Mouse (Mus musculus): ENCODE data around the gene Il5ra.

Il5ra gene

DNA sequence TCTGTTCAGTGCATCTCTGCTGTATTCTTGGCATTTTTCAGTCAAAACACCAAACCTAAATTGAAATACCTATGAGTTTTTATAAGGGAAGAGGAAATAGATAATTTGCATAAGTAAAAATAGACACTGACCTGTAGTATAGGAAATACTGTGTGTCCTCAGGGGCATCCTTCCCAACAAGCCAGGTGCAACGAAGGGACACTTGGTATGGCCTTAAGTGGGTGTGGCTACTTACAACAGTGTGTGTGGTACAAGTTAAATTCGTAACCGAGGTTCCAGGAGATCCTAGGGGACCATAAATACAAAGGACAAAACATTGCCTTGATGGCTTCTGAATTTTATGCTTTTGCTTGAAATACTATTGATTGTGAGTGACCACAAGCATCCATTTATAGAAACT lies 10.6 kb downstream of the Il5ra start:
- DNase-seq, result no peak

DNA sequence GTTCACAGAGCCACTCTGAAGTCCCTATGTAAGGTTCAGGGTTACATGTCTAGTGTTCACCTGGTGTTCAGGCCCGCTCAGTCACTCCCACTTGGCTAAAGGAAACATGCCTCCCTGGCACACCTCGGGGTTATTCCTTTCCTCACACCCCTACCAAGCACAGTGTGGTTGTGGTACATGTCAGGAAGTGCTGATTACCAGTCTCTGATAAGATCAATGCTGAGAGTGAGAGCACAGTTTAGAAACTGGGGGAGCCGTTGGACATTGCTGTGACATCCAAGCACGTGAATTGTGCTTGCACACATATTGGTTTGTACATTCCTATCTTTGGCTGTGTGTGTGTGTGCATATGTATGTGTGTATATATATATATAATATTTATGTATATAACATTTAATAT lies 16.3 kb downstream of the Il5ra start:
- DNase-seq, result no peak

DNA sequence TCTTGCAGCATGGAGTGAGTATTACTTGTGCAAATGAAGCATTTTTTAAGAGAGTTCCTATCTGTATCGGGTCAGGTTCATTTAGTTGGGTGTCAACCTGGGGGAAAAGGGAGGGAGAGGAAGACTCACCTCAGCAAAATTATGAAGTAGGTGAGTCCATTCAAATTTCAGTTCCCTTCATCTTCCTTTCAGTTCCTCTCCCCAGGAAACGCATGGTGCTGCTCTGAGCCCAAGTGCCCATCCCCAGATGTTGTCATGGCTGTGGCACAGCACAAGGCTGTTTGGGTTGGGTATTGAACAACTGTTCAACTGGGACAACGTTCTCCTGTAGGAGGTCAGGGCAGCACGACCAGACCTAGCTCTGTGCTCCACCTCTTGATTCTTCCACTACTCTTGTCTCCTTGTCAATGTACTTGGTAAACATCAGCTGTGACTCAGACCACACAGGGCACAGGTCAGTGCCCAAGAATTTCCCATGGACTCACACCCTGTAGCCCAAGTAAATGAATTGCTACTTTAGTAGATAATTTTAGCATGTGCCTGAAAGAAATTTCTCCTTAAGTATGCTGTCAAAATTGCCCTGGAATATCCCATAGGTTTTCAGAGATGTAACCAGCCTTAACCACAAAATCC lies 19.0 kb downstream of the Il5ra start:
- DNase-seq, result no peak

DNA sequence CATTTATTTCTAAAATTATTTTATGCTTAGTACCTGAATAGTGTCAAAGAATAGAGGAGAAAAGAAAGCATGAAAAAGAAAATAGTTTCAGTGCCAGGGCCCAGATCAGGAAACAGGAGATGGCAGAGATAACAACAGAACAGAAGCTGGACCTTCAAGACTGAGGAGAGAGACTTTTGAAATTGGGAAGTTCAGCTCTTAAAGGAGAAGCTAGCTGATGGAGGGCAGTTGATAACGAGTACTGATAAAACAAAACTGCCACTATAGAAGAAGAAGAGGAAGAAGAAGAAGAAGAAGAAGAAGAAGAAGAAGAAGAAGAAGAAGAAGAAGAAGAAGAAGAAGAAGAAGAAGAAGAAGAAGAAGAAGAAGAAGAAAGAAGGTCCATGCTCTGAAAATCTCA lies 21.1 kb downstream of the Il5ra start:
- DNase-seq, result no peak

DNA sequence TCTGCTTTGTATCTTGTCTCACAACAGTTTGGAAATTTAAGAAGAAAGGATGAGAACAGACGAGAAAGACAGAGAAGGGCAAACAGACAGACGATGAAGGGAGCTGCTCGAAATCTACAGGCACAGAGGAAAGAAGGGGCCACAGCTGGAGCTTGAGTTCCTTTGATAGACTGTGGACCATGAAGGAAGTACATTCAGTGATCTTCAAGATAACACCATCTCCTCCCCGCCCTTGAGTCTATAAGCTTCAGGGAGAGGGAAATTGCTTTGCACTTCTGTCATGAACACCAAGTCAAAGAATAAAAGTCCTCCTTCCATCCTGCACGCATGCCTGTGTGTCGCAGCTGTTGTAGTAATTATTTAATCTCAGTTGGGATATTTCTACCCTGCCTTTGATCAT lies 22.8 kb downstream of the Il5ra start:
- DNase-seq, result no peak

DNA sequence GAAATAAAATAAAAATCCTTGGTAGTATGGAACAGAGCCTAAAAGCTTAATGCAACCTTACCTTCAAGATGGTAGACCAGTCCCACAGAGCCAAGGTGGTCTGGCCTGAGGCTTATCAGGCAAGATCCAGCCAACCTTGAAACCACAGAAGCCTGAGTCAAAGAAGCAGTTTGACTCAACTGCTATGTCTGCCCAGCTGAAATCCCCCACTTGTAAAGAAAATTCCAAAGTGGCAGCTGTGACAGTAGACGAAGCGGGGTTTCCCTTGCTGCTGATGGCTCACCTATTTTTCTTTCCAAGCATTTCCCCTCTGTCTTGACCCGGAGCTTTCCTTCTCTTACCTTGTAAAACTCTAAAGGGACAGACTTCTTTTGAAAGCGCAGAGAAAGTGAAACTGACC lies 23.2 kb downstream of the Il5ra start:
- DNase-seq, result no peak

DNA sequence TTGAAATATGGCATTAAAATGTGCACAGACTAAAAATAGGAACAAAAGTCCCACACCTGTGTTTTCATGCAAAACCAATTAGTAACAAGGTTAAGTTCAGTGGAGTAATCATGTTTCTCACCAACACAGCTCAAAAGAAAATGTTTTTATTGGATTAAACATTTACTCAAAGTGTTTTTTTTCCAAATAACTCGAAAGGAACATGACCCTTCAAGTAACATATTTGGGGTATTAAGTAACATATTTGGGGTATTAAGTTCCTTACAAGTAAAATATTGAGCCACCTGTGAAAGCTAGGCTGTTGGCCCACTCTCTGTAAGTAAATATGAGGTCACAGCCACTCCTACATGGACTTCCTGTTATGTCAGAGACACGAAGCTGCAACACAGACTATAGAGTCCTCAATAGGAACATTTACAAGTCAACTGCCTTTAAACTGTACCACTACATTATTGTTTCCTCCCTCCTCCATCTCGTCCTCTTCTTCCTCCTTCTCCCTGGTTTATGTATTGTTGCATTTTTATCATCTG lies 43.3 kb downstream of the Il5ra start:
- no peak for DNase-seq

DNA sequence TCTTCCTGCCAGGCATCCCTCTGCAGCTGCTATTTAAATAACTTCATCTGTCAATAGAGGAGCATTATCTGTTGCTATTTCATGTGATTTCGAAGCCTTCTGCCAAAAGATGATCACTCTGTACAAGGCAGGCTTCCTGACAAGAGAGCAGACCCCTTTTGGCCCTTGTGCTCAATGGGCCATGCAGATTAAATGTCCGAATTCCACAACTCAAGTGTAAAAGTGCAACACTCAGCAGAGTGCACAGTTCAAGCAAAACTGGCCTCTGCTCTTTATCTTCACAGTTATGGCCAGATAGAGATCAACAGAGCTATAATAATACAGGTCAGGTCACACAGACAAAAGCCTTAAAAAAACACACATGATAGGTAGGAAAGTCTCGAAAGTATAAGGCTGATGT lies 46.9 kb downstream of the Il5ra start:
- DNase-seq, result no peak

DNA sequence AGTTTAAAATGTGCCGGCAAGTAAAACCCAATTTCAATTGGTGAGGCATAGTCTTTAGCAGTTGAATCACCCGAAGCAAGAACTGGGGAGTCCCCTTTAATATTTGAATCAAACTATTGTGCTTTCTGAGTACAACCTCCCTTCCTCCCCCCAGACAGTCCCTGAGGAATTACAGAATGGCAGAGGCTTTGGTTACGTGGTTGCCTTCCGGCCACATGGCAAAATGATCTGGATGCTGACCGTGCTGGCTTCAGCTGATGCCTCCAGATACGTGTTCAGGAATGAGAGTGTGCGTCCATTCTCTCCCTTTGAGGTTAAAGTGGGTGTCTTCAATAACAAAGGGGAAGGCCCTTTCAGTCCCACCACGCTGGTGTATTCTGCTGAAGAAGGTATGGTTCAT lies 73.3 kb downstream of the Il5ra start:
- no peak for DNase-seq

DNA sequence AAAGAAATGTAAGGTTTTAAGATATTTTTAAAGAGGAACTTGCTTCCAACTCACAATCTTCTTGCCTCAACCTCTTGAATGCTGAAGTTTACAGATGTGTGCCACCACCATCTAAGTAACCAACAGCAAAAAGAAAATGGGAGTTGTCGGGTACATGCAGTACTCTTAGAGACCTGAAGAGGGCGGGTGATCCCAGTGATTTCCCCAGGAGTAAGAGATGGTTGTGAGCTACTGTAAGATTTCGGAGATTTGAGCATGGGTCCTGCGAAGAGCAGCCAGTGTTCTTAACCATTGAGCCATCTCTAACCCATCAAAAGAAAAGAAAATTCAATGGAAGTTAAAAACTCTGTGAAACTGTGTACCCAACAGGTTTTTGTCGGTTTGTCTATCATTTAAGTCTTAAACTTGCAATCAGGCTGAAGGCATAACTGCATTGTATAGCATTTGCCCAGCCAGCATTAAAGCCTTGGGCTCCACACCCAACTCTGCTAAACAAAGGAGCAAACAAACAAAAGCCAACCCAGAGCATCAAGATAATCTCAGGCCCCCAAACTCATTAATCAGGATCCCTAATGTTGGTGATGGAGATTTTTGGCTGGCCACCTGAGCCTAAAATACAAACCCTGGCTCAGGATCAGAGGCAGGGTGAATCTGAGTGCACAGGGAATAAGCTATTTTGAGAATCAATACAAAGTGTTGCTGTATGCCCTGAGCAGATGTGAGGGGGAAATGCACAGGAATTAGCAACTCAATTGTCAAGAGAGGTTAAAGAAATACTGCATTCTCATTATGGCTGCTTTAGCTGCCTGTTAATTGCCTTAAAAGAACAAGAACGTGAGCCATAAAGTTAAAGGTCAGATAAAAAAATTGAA lies 84.8 kb downstream of the Il5ra start:
- DNase-seq, result peak; percentile 54
